Mouse (Mus musculus): Measurements from ENCODE around the gene Ptprg. TPM values are rescaled to one million over a fixed set of nuclear protein-coding genes. Genes with fewer than 3 reads are reported as not detected.

Gene Ptprg
- polyA plus RNA-seq, 1 experiment from 2014 or later, result 48.0 TPM

DNA sequence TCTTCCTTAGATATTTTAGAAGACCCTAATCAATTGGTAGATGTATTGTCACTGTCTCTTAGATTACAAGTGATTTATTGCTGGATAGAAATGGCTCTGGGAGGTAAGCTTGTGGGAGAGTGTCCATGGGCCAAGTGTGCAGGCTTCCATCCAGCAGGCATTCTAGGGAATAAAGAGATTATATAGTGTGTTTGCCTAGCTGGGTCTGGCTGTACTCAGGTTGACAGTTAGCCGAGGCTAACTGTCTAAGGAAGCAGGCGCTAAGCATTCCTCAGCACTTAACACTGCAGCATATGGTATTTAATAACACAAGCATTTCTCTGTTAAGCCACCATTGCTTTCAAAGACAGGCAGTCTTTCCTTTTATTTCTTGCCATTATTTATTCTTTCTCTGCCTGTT is 39.3 kb downstream of the Ptprg start:
- Histone ChIP-seq H3K9ac (ENCODE audit: low read length) (no peak overlapping the region), H3K27me3 (ENCODE audit: control insufficient read depth, insufficient read depth, low read length) (no peaks in the 10 kb centered on the region), H3K27ac (ENCODE audit: low read depth, low read length) (no peak overlapping the region), H3K4me1 (replicated peaks; ENCODE audit: control insufficient read depth, insufficient read depth, low read length) (no peaks in the 10 kb centered on the region), H3K9me3 (ENCODE audit: control insufficient read depth, low read length) (no peaks in the 10 kb centered on the region), H3K4me2 (ENCODE audit: low read depth, low read length, severe bottlenecking) (no peak overlapping the region), H3K36me3 (ENCODE audit: control insufficient read depth, insufficient read depth, low read length) (no peaks in the 10 kb centered on the region), H3K4me3 (ENCODE audit: low read depth, low read length) (no peak overlapping the region)
- 88% methylated on average over 2 of the region's 2 CpGs for WGBS
- no peak for ATAC-seq (replicated peaks; ENCODE audit: low FRiP score)
- no peak for DNase-seq (ENCODE audit: low spot score)

DNA sequence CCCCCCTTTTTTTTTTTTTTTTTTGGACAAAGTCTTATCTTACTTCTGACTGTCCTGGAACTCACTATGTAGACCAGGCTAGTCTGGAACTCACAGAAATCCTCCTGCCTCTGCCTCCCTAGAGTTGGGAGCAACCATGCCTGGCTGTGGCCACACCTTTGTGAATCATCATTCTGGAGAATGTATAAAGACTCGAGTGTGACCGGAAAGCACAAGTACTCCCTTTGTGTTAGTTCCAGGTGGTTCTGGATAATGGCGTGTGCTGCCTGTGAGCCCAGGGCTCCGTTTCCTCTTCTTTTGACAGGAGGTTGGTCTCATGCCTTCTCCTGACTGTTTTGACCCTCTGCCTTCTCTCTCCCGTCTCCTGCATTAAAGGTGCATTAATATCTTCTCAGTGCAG is 41.0 kb downstream of the Ptprg start:
- Histone ChIP-seq H3K9me3 (ENCODE audit: control insufficient read depth, low read length) (no peaks in the 10 kb centered on the region), H3K4me2 (ENCODE audit: low read depth, low read length, severe bottlenecking) (no peak overlapping the region), H3K4me1 (replicated peaks; ENCODE audit: control insufficient read depth, insufficient read depth, low read length) (no peaks in the 10 kb centered on the region), H3K27ac (ENCODE audit: low read depth, low read length) (no peak overlapping the region), H3K9ac (ENCODE audit: low read length) (no peak overlapping the region), H3K4me3 (ENCODE audit: low read depth, low read length) (no peak overlapping the region), H3K36me3 (ENCODE audit: control insufficient read depth, insufficient read depth, low read length) (no peaks in the 10 kb centered on the region), H3K27me3 (ENCODE audit: control insufficient read depth, insufficient read depth, low read length) (no peaks in the 10 kb centered on the region)
- WGBS, result 93% methylated on average over 5 of the region's 5 CpGs
- ATAC-seq (replicated peaks; ENCODE audit: low FRiP score) (no peak), DNase-seq (ENCODE audit: low spot score) (no peak)

DNA sequence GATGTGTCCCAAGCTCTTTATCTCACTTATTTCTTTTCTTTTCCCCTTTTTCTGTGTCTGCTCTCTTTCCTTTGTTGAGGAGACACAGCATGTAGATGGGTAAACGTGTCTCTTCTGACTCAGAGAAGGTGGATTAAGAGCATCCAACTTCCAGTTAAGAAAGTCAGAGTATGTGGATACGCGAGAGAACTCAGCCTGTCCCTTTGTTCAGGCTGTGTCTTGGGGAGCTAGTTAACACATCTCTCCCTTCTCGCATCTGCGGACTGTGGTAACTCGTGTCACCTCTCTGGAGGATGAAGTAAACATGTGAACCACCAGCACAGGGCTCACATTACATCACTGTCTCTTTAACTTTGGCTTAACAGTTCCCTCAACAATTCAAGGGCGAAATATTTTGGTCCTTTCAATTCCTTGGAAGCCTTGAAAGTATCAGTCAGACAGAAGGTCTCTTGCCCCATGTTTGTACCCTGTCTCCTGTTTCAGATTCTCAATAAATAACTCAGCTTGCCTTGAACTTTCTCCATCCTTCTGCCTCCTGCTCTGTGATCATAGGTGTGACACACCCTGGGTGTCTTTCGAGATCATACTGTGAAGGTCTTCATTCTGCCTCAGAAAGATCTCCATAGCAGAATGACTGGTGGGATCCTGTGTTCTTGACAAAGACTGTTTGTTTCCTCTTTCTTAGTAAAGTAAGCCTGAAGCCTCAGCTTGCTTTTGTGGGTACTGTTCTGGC is 51.0 kb downstream of the Ptprg start:
- no peak for DNase-seq (ENCODE audit: low spot score)
- no peak overlapping the region for H3K4me3 ChIP-seq (ENCODE audit: low read depth, low read length)
- no peaks in the 10 kb centered on the region for H3K4me1 ChIP-seq (replicated peaks; ENCODE audit: control insufficient read depth, insufficient read depth, low read length)
- no peak overlapping the region for H3K4me2 ChIP-seq (ENCODE audit: low read depth, low read length, severe bottlenecking)
- H3K36me3 ChIP-seq (ENCODE audit: control insufficient read depth, insufficient read depth, low read length), result no peaks in the 10 kb centered on the region
- WGBS, result 70% methylated on average over 8 of the region's 8 CpGs
- H3K27ac ChIP-seq (ENCODE audit: low read depth, low read length), result no peak overlapping the region
- no peak for ATAC-seq (replicated peaks; ENCODE audit: low FRiP score)
- H3K27me3 ChIP-seq (ENCODE audit: control insufficient read depth, insufficient read depth, low read length), result no peaks in the 10 kb centered on the region
- H3K9me3 ChIP-seq (ENCODE audit: control insufficient read depth, low read length), result no peaks in the 10 kb centered on the region
- no peak overlapping the region for H3K9ac ChIP-seq (ENCODE audit: low read length)

DNA sequence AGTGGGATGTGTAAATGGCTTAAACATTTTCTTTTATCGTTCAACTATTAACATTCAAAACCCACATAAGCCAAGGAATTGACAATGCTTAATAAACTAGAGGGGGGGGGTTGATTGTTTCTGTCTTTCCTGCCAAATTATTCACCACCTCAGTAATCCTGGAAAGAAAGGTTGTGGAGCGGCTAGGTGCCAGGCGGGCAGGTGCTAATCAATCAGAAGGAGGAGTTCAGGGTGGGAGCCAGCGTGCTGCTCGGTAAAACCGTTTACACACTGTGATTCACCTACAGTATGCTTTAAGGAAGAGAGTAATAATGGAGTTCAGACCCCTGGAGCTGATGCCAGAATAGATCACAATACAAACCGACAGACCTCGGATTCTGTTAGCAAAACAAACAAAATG is 55.0 kb downstream of the Ptprg start:
- WGBS, result 46% methylated on average over 8 of the region's 8 CpGs

DNA sequence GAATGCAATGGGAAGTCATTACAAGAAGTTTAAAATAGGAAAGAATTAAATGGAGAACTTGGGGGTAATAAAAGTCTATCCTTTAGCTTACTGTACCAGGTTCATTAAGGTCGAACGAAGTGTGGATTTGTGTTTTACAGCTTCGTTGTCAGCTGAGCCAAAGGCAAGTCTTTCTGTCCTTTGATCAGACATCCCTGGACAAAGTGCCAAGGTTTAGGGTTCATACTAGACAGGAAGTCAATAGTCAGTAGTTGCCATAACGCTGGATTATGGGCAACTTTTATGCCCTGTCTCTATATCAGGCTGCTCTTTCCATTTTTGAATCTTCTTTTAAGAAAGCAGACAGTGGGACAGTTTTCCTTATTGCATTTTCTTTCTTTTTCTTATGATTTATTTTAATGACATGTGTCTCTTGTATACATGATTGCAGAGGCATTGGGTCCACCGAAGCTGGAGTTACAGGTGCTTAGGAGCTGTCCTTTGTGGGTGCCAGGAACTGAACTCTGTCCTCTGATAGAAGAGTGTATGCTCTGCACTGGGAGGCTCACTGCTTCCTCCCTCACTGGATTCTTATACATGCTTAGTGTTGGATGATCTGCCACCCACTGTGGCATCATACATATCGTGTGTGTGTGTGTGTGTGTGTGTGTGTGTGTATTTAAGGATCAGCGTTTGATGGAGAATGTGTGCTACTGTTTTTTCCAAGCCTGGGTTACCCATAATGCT is 56.7 kb downstream of the Ptprg start:
- H3K36me3 ChIP-seq (ENCODE audit: control insufficient read depth, insufficient read depth, low read length), result no peaks in the 10 kb centered on the region
- H3K4me3 ChIP-seq (ENCODE audit: low read depth, low read length), result no peak overlapping the region
- no peak for ATAC-seq (replicated peaks; ENCODE audit: low FRiP score)
- DNase-seq (ENCODE audit: low spot score), result no peak
- no peaks in the 10 kb centered on the region for H3K9me3 ChIP-seq (ENCODE audit: control insufficient read depth, low read length)
- no peaks in the 10 kb centered on the region for H3K4me1 ChIP-seq (replicated peaks; ENCODE audit: control insufficient read depth, insufficient read depth, low read length)
- no peaks in the 10 kb centered on the region for H3K27me3 ChIP-seq (ENCODE audit: control insufficient read depth, insufficient read depth, low read length)
- H3K9ac ChIP-seq (ENCODE audit: low read length), result no peak overlapping the region
- H3K27ac ChIP-seq (ENCODE audit: low read depth, low read length), result no peak overlapping the region
- no peak overlapping the region for H3K4me2 ChIP-seq (ENCODE audit: low read depth, low read length, severe bottlenecking)
- 92% methylated on average over 7 of the region's 7 CpGs for WGBS

More for the DNA sequence above, 55.0 kb downstream of the Ptprg start:
- no peaks in the 10 kb centered on the region for H3K9me3 ChIP-seq (ENCODE audit: control insufficient read depth, low read length)
- no peak overlapping the region for H3K4me2 ChIP-seq (ENCODE audit: low read depth, low read length, severe bottlenecking)
- no peaks in the 10 kb centered on the region for H3K36me3 ChIP-seq (ENCODE audit: control insufficient read depth, insufficient read depth, low read length)
- ATAC-seq (replicated peaks; ENCODE audit: low FRiP score), result no peak
- H3K27me3 ChIP-seq (ENCODE audit: control insufficient read depth, insufficient read depth, low read length), result no peaks in the 10 kb centered on the region
- no peak overlapping the region for H3K9ac ChIP-seq (ENCODE audit: low read length)
- H3K4me1 ChIP-seq (replicated peaks; ENCODE audit: control insufficient read depth, insufficient read depth, low read length), result no peaks in the 10 kb centered on the region
- H3K4me3 ChIP-seq (ENCODE audit: low read depth, low read length), result no peak overlapping the region
- no peak overlapping the region for H3K27ac ChIP-seq (ENCODE audit: low read depth, low read length)
- DNase-seq (ENCODE audit: low spot score), result no peak

DNA sequence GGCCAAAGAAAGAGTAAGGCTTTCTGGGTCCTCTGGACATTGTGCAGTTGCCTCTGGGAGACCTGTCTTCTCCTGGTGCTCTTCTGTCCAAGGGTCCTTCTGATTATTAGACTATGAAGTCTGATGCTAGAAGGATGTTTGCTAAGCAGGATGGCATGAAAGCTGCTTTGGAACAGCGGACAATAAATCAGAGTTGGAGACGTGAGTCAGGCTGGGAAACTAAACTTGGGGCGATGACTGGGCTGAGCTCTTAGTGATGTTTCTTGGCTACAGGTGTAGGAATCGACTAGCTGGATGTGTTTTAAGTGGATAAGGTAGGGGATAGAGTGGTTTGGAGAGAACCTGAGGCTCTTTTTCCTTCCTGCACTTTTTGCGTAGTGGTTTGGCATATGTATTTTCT is 59.1 kb downstream of the Ptprg start:
- 91% methylated on average over 5 of the region's 5 CpGs for WGBS
- no peak for ATAC-seq (replicated peaks; ENCODE audit: low FRiP score)
- Histone ChIP-seq H3K4me1 (replicated peaks; ENCODE audit: control insufficient read depth, insufficient read depth, low read length) (no peaks in the 10 kb centered on the region), H3K9ac (ENCODE audit: low read length) (no peak overlapping the region), H3K4me2 (ENCODE audit: low read depth, low read length, severe bottlenecking) (no peak overlapping the region), H3K27ac (ENCODE audit: low read depth, low read length) (no peak overlapping the region), H3K36me3 (ENCODE audit: control insufficient read depth, insufficient read depth, low read length) (no peaks in the 10 kb centered on the region), H3K27me3 (ENCODE audit: control insufficient read depth, insufficient read depth, low read length) (no peaks in the 10 kb centered on the region), H3K4me3 (ENCODE audit: low read depth, low read length) (no peak overlapping the region), H3K9me3 (ENCODE audit: control insufficient read depth, low read length) (no peaks in the 10 kb centered on the region)
- DNase-seq (ENCODE audit: low spot score), result no peak

DNA sequence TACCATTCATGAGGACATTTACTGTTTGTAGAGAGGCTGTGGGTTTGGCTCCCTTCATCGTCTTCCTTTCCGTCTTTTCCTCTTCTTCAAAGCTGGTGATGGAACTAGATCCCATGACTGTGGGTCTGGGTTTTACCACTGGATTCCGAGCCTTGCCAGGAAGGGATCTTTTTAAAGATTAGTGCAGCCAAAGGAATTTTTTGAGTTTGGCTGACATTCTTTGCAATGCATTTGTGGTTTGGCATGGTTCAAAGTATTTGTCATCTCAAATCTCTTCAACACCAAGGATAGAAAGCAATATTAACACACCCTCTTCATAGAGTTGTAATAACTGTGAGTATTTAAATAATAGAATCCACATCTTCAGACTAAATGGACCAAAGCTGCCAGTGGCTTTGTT is 59.8 kb downstream of the Ptprg start:
- Histone ChIP-seq H3K27me3 (ENCODE audit: control insufficient read depth, insufficient read depth, low read length) (no peaks in the 10 kb centered on the region), H3K4me2 (ENCODE audit: low read depth, low read length, severe bottlenecking) (no peak overlapping the region), H3K36me3 (ENCODE audit: control insufficient read depth, insufficient read depth, low read length) (no peaks in the 10 kb centered on the region), H3K27ac (ENCODE audit: low read depth, low read length) (no peak overlapping the region), H3K9ac (ENCODE audit: low read length) (no peak overlapping the region), H3K4me3 (ENCODE audit: low read depth, low read length) (no peak overlapping the region), H3K9me3 (ENCODE audit: control insufficient read depth, low read length) (no peaks in the 10 kb centered on the region), H3K4me1 (replicated peaks; ENCODE audit: control insufficient read depth, insufficient read depth, low read length) (no peaks in the 10 kb centered on the region)
- DNase-seq (ENCODE audit: low spot score), result no peak
- WGBS, result 87% methylated on average over 3 of the region's 3 CpGs
- no peak for ATAC-seq (replicated peaks; ENCODE audit: low FRiP score)

DNA sequence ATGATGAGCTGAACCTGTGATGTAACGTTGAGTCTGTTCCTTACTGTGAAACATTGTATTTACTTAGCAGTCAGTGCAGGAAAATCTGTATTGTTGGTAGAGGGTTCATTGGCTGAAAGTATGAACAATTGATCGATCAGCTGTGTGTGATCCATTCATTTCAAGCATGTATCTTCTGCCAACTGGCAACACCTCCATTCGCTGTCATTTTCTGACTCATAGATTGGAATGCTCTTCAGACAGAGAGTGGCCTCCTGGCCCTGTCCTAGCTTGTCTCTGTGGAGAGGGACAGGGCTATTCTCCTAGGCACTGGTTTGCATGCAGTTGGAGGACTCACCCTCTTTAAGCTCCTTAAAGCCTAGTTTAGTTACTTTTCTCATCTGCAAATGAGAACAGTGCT is 62.4 kb downstream of the Ptprg start:
- H3K9ac ChIP-seq (ENCODE audit: low read length), result no peak overlapping the region
- H3K36me3 ChIP-seq (ENCODE audit: control insufficient read depth, insufficient read depth, low read length), result no peaks in the 10 kb centered on the region
- no peaks in the 10 kb centered on the region for H3K27me3 ChIP-seq (ENCODE audit: control insufficient read depth, insufficient read depth, low read length)
- WGBS, result 55% methylated on average over 3 of the region's 3 CpGs
- H3K4me2 ChIP-seq (ENCODE audit: low read depth, low read length, severe bottlenecking), result no peak overlapping the region
- no peak overlapping the region for H3K4me3 ChIP-seq (ENCODE audit: low read depth, low read length)
- peaks cover 4% of the 10 kb centered on the region; the same call in 1 of the 2 replicates for H3K4me1 ChIP-seq (replicated peaks; ENCODE audit: control insufficient read depth, insufficient read depth, low read length)
- no peak overlapping the region for H3K27ac ChIP-seq (ENCODE audit: low read depth, low read length)
- ATAC-seq (replicated peaks; ENCODE audit: low FRiP score) (no peak), DNase-seq (ENCODE audit: low spot score) (no peak)
- H3K9me3 ChIP-seq (ENCODE audit: control insufficient read depth, low read length), result no peaks in the 10 kb centered on the region

DNA sequence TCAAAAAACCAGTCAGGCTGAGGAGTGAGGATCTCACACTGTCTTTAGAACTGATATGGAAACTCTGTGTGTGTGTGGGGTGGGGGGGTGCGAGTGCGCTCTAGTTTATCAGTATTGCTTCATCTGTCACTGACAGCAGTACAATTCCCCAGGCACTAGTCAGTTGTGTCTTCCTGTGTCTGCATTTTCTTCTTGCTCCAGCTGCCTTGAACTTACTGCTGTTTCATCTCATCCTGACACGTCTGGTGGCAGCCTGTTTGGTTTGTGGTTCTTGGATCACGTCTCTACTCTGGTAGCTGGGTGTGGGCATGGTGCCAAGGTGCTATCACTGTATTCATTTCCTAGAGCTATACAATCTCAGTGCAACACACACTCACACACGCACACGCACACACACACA is 64.0 kb downstream of the Ptprg start:
- WGBS, result 86% methylated on average over 6 of the region's 6 CpGs
- no peaks in the 10 kb centered on the region for H3K27me3 ChIP-seq (ENCODE audit: control insufficient read depth, insufficient read depth, low read length)
- H3K4me3 ChIP-seq (ENCODE audit: low read depth, low read length), result no peak overlapping the region
- no peaks in the 10 kb centered on the region for H3K36me3 ChIP-seq (ENCODE audit: control insufficient read depth, insufficient read depth, low read length)
- ATAC-seq (replicated peaks; ENCODE audit: low FRiP score) (no peak), DNase-seq (ENCODE audit: low spot score) (no peak)
- no peak overlapping the region for H3K27ac ChIP-seq (ENCODE audit: low read depth, low read length)
- peaks cover 9% of the 10 kb centered on the region; the same call in 1 of the 2 replicates for H3K4me1 ChIP-seq (replicated peaks; ENCODE audit: control insufficient read depth, insufficient read depth, low read length)
- no peak overlapping the region for H3K9ac ChIP-seq (ENCODE audit: low read length)
- H3K9me3 ChIP-seq (ENCODE audit: control insufficient read depth, low read length), result no peaks in the 10 kb centered on the region
- H3K4me2 ChIP-seq (ENCODE audit: low read depth, low read length, severe bottlenecking), result no peak overlapping the region
